Mouse (Mus musculus) heart, embryonic 16.5 days (tissue): ENCODE measurements around the gene Pdlim3. TPM values are rescaled to one million over a fixed set of nuclear protein-coding genes. Genes with fewer than 3 reads are reported as not detected.

Source experiments
- polyA plus RNA-seq: library from polyadenylated mRNA; unstranded; fragments of >200 nt; fragmentation: Nextera tagmentation; extraction: Ambion mirVana; gene quantifications from 2 replicates; pipeline ENCODE4 v1.2.1, GENCODE M21; 2015

The Pdlim3 gene
- polyA plus RNA-seq, 1 experiment from 2014 or later: 148 TPM

Other genes with a start within 250 kb of the Pdlim3 start
- gene Ccdc110, start 49.2 kb downstream of the Pdlim3 start, polyA plus RNA-seq: 0.16 TPM in 1 of 2 replicates, not detected in the other
- 3.1 and 3.8 TPM in 2 replicates for gene 1700029J07Rik, start 89.8 kb downstream of the Pdlim3 start, polyA plus RNA-seq
- 46.6 and 51.2 TPM in 2 replicates for gene Ufsp2, start 90.1 kb downstream of the Pdlim3 start, polyA plus RNA-seq
- gene Lrp2bp, start 113.8 kb downstream of the Pdlim3 start, polyA plus RNA-seq: 0.76 and 1.3 TPM in 2 replicates
- 24.7 and 26.1 TPM in 2 replicates for gene Ankrd37, start 120.2 kb downstream of the Pdlim3 start, polyA plus RNA-seq